Mouse (Mus musculus) heart, postnatal 0 days (tissue): ENCODE measurements around the gene D130043K22Rik.

Experiments used
- CTCF ChIP-seq: IDR thresholded peaks from 2 replicates; pipeline ENCODE4 v1.5.1; 2016; ENCODE audit warnings: antibody characterized with exemption, control low read depth, low read depth
- EP300 ChIP-seq: IDR thresholded peaks from 2 replicates; pipeline ENCODE4 v1.6.1; 2016; ENCODE audit warnings: antibody characterized with exemption, low read depth

- no peak for TF ChIP-seq CTCF
- no peak for TF ChIP-seq EP300
Measured at GRCm38 (mm10) chr13:24806079-24806478, 38.9 kb upstream of the D130043K22Rik start.
